Mouse (Mus musculus) hindlimb bud, embryonic 11.5 days (tissue): ENCODE results near the gene Slc35b2.

Source experiments
- DNase-seq: peaks from one replicate; pipeline ENCODE4 v3.0.0-alpha.2; 2012; ENCODE audit warnings: low read depth, low spot score; ENCODE audit errors: extremely low spot score

Gene Slc35b2

GRCm38 (mm10) chr17:45544873-45545277 lies 18.8 kb upstream of the Slc35b2 start:
- no peak for DNase-seq

- DNase-seq = no peak
These were observed 18.3 kb upstream of the Slc35b2 start for GRCm38 (mm10) chr17:45545278-45545961.

- no peak for DNase-seq
These were observed 16.7 kb upstream of the Slc35b2 start for GRCm38 (mm10) chr17:45546941-45547340.

GRCm38 (mm10) chr17:45547461-45548190 lies 16.0 kb upstream of the Slc35b2 start:
- no peak for DNase-seq

GRCm38 (mm10) chr17:45548541-45549512 lies 14.8 kb upstream of the Slc35b2 start:
- DNase-seq = no peak

GRCm38 (mm10) chr17:45549617-45550181 lies 14.0 kb upstream of the Slc35b2 start, which contains the start of gene Tmem151b:
Gene Tmem151b (minus strand): TSS chr17:45549677.
- no peak for DNase-seq

GRCm38 (mm10) chr17:45550253-45550652 lies 13.4 kb upstream of the Slc35b2 start:
- DNase-seq = no peak

GRCm38 (mm10) chr17:45551249-45551796 lies 12.4 kb upstream of the Slc35b2 start:
- no peak for DNase-seq

- no peak for DNase-seq
These were observed 11.7 kb upstream of the Slc35b2 start for GRCm38 (mm10) chr17:45551816-45552451.

GRCm38 (mm10) chr17:45553065-45553464 lies 10.6 kb upstream of the Slc35b2 start:
- no peak for DNase-seq

GRCm38 (mm10) chr17:45554420-45554819 lies 9.3 kb upstream of the Slc35b2 start:
- DNase-seq = no peak

- no peak for DNase-seq
These were observed 8.1 kb upstream of the Slc35b2 start, which contains the start of gene Nfkbie for GRCm38 (mm10) chr17:45555452-45556106. Gene Nfkbie (plus strand): TSS chr17:45555703.

GRCm38 (mm10) chr17:45556107-45556489 lies 7.6 kb upstream of the Slc35b2 start:
- no peak for DNase-seq

- DNase-seq = no peak
These were observed 7.0 kb upstream of the Slc35b2 start for GRCm38 (mm10) chr17:45556514-45557245.

GRCm38 (mm10) chr17:45557246-45557824 lies 6.3 kb upstream of the Slc35b2 start:
- DNase-seq = no peak

- DNase-seq = no peak
These were observed 5.4 kb upstream of the Slc35b2 start for GRCm38 (mm10) chr17:45557998-45558862.

- no peak for DNase-seq
These were observed 3.7 kb upstream of the Slc35b2 start for GRCm38 (mm10) chr17:45559732-45560525.
